Mouse (Mus musculus) liver, postnatal 0 days (tissue): ENCODE measurements around the gene BC030867. TPM values are rescaled to one million over a fixed set of nuclear protein-coding genes. Genes with fewer than 3 reads are reported as not detected.

Experiments used
- ATAC-seq: fragments of 200-750 bp; cut with Nextera tagmentation; 2 replicates; pipeline ENCODE4 v1.8.0; 2017; ENCODE audit warnings: mild to moderate bottlenecking, moderate library complexity
- DNase-seq: peaks from one replicate; pipeline ENCODE4 v3.0.0-alpha.2; 2016
- H3K27ac ChIP-seq: fragments of 300-500 bp; sonication (generic); 2 replicates; pipeline ENCODE4 v1.5.1; 2014; ENCODE audit warnings: antibody characterized with exemption, moderate library complexity, mild to moderate bottlenecking, low read depth
- H3K27me3 ChIP-seq: fragments of 300-500 bp; sonication (generic); 2 replicates; pipeline ENCODE4 v1.6.1; 2014; ENCODE audit warnings: low read length, control low read depth, mixed read lengths; ENCODE audit not compliant: insufficient read depth
- H3K36me3 ChIP-seq: fragments of 300-500 bp; sonication (generic); replicated peaks from 2 replicates; pipeline ENCODE4 v1.6.1; 2014; ENCODE audit warnings: mild to moderate bottlenecking, control low read depth, low read length, moderate library complexity, mixed read lengths; ENCODE audit not compliant: insufficient read depth
- H3K4me1 ChIP-seq: fragments of 300-500 bp; sonication (generic); 2 replicates; pipeline ENCODE4 v1.6.1; 2014; ENCODE audit warnings: antibody characterized with exemption, mild to moderate bottlenecking, control low read depth; ENCODE audit not compliant: insufficient read depth
- H3K4me2 ChIP-seq: fragments of 300-500 bp; sonication (generic); 2 replicates; pipeline ENCODE4 v1.6.1; 2014; ENCODE audit warnings: low read depth, mild to moderate bottlenecking, low read length, moderate library complexity, mixed read lengths
- H3K4me3 ChIP-seq: fragments of 300-500 bp; sonication (generic); 2 replicates; pipeline ENCODE4 v1.5.1; 2014; ENCODE audit warnings: low read depth, low read length
- H3K9ac ChIP-seq: fragments of 300-500 bp; sonication (generic); replicated peaks from 2 replicates; pipeline ENCODE4 v1.6.1; 2014; ENCODE audit warnings: mild to moderate bottlenecking, moderate library complexity
- H3K9me3 ChIP-seq: fragments of 300-500 bp; sonication (generic); 2 replicates; pipeline ENCODE4 v1.6.1; 2016; ENCODE audit warnings: mild to moderate bottlenecking, control low read depth, low read length, mixed read lengths
- CTCF ChIP-seq: sonication (generic); IDR thresholded peaks from 2 replicates; pipeline ENCODE4 v1.5.1; 2016; ENCODE audit warnings: antibody characterized with exemption, low read depth
- EP300 ChIP-seq: IDR thresholded peaks from 2 replicates; pipeline ENCODE4 v1.6.1; 2016; ENCODE audit warnings: antibody characterized with exemption, low read depth, mild to moderate bottlenecking
- WGBS: fragments of 180-500 bp; shearing (Covaris S2); extraction: QIAGEN DNeasy Blood & Tissue Kit; methylation state at CpG from one replicate; pipeline ENCODE4 v1.1.7; 2014; ENCODE audit not compliant: insufficient replicate concordance; 5-methylcytosine and 5-hydroxymethylcytosine counted together
- polyA plus RNA-seq: library from polyadenylated mRNA; unstranded; fragments of >200 nt; fragmentation: Nextera tagmentation; extraction: Ambion mirVana; gene quantifications from 2 replicates; pipeline ENCODE4 v1.2.1, GENCODE M21; 2015

Gene BC030867
- polyA plus RNA-seq, 1 experiment from 2014 or later, result 4.9 TPM

DNA sequence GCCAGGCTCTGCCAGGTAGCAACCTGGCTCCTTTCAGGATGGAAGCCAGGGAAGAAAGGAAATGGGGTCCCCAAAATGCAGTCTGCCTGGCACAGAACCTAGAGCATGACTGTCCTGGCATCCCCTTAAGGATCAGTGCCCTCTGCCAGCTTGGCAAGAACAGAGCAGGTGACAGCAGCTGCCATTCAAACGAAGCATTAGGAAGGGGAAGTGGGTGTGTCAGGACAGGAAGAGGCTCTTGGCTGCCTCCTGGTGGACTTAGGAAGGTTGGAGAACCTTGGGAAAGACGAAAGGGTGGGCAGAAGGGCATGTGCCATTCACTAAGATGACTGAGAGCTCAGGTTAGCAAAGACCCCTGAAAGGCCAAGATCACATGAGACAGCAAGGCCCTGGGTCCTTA, 38.9 kb upstream of the BC030867 start:
- H3K9ac ChIP-seq, result no peak overlapping the region
- peak; percentile 28 for ATAC-seq
- H3K27ac ChIP-seq, result no peak overlapping the region
- peaks cover 49% of the 10 kb centered on the region for H3K4me1 ChIP-seq
- peaks cover 10% of the 10 kb centered on the region for H3K36me3 ChIP-seq
- H3K9me3 ChIP-seq, result no peaks in the 10 kb centered on the region
- 7% methylated on average over 2 of the region's 2 CpGs for WGBS
- no peak overlapping the region for H3K4me2 ChIP-seq
- TF ChIP-seq EP300 (no peak), CTCF (peak; percentile 85)
- no peak overlapping the region for H3K4me3 ChIP-seq
- H3K27me3 ChIP-seq, result no peaks in the 10 kb centered on the region
- peak; percentile 61 for DNase-seq

DNA sequence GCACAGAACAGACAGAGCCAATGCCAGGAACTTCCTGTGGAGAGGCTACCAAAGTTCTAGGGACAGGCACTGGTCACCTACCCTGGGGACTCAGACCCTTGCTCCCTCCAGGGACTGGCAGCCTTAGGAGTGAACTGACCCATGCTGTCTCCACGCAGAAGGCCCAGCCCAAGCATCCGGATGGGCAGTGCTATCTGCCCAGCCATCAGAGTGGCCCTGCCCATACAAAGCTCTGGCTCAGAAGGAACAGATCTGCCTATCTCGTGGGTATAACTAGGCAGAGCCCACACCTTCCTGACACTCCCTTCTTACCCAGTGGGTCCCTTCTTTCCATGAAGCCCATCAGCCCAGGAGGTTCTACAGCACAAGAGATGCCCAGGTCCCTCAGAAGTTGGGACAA, 38.5 kb upstream of the BC030867 start:
- Histone ChIP-seq H3K36me3 (peaks cover 10% of the 10 kb centered on the region; the same call in 1 of the 2 replicates), H3K9ac (no peak overlapping the region), H3K4me2 (no peak overlapping the region), H3K4me3 (no peak overlapping the region), H3K4me1 (peaks cover 53% of the 10 kb centered on the region), H3K27ac (no peak overlapping the region), H3K9me3 (no peaks in the 10 kb centered on the region), H3K27me3 (no peaks in the 10 kb centered on the region)
- no peak for ATAC-seq
- TF ChIP-seq EP300 (no peak), CTCF (no peak)
- 46% methylated on average over 3 of the region's 3 CpGs for WGBS
- DNase-seq, result no peak

DNA sequence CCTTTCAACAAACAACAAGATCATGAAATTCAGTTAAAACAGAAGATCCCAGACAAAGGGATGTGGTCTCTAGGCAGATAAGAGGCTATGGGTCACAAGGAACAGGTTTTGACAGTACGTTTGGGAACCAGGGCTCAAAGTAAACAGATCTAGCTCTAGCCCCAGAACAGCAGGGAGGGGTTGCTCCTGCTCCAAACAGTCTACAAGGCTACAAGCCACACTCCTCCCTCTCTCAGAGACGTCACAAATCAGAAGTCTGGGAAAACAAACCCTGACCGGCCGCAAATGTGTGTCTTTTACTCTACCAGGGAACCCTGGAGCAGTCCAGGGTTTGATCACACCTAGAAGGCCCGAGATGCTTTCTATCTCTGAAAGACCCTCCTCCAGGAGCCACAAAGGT, 37.7 kb upstream of the BC030867 start:
- H3K27ac ChIP-seq, result no peak overlapping the region
- DNase-seq, result no peak
- H3K27me3 ChIP-seq, result no peaks in the 10 kb centered on the region
- TF ChIP-seq EP300 (no peak), CTCF (no peak)
- no peak overlapping the region for H3K4me3 ChIP-seq
- H3K9me3 ChIP-seq, result no peaks in the 10 kb centered on the region
- no peak overlapping the region for H3K4me2 ChIP-seq
- H3K36me3 ChIP-seq, result peaks cover 6% of the 10 kb centered on the region; the same call in 1 of the 2 replicates
- H3K4me1 ChIP-seq, result peaks cover 62% of the 10 kb centered on the region
- 37% methylated on average over 5 of the region's 5 CpGs for WGBS
- ATAC-seq, result no peak
- no peak overlapping the region for H3K9ac ChIP-seq

DNA sequence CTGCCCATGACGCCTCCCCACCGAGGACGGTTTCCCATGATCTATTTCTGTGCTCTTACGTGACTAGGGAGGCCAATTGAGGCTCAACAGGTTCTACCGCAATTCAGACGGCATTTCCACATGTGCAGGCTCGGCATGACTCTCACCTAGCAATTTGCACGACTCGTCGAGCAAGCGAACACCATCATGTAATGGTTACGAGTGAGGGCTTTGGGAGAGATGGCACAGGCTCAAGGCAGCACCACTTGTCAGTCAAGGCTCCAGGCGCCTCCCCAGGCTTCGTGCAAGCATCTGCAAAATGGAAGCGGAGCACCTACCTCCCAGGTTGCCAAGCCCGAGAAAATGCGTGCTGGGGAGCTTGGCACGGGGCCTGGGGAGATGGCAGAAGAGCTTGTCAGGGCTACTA, 36.7 kb upstream of the BC030867 start:
- peaks cover 65% of the 10 kb centered on the region for H3K4me1 ChIP-seq
- H3K27me3 ChIP-seq, result no peaks in the 10 kb centered on the region
- no peak overlapping the region for H3K9ac ChIP-seq
- H3K4me3 ChIP-seq, result no peak overlapping the region
- DNase-seq, result no peak
- no peaks in the 10 kb centered on the region for H3K9me3 ChIP-seq
- no peak overlapping the region for H3K4me2 ChIP-seq
- H3K27ac ChIP-seq, result no peak overlapping the region
- no peak for ATAC-seq
- H3K36me3 ChIP-seq, result peaks cover under 1% of the 10 kb centered on the region; the same call in 1 of the 2 replicates
- 81% methylated on average over 18 of the region's 18 CpGs for WGBS
- TF ChIP-seq CTCF (no peak), EP300 (no peak)

DNA sequence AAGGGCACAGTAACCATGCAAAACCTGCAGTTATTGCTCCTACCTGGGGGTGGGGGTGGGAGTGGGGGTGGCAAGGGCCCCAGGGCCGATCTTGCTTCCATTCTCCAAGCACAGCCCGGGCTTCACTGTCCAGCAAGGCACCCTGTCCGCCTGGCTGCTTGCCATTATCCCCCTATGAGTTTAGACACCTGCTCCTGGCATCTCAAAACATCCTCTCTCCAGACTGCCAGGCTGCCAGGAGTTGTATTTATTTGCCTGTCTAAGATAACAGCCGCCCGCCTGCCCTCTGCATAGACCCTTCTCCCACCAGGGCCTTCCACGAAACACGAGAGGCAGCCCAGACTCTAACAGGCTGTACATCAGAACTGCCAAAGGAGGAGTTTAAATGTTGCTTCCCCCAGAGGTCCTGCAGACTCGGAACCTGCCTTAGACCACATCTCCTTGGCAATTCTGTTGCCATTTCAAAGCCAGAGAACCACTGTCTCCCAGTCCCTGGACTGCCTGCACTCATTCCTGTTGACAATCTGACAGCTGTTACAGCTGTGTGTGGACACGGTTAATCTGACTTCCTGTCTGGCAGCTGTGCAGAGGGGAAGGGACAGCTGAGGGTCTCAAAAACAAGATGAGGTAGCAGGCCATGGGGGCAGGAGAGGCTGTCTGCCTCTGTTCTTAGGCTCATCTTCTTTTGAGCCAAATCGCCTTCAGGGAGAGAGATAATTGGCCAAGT, 34.1 kb upstream of the BC030867 start:
- 51% methylated on average over 10 of the region's 10 CpGs for WGBS
- peak overlapping the region; percentile 87 for H3K27ac ChIP-seq
- DNase-seq (no peak), ATAC-seq (no peak)
- H3K27me3 ChIP-seq, result no peaks in the 10 kb centered on the region
- peaks cover 69% of the 10 kb centered on the region for H3K4me1 ChIP-seq
- no peak for TF ChIP-seq EP300
- no peak for TF ChIP-seq CTCF
- no peaks in the 10 kb centered on the region for H3K9me3 ChIP-seq
- no peaks in the 10 kb centered on the region; the same call in 1 of the 2 replicates for H3K36me3 ChIP-seq
- no peak overlapping the region for H3K4me3 ChIP-seq
- no peak overlapping the region; the same call in 1 of the 2 replicates for H3K9ac ChIP-seq
- no peak overlapping the region for H3K4me2 ChIP-seq

DNA sequence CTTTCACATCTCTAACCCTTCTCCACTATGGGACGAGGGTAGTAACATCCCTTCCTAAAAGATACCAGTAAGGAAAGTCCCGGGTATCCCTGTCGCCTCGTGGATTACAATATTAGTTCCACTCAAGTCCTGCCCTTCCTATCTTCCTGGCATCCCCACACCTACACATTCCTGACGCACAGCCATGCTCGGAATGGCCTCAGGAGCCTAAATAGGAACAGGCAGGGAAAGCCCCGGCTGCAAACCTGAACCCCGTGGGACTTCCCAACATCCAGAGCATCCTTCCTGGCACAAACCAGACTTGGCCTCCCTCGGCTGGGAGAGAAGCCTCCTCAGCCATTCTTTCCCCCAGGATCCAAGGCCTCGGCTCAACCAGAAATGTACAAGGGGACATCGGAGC, 33.2 kb upstream of the BC030867 start:
- DNase-seq (no peak), ATAC-seq (no peak)
- WGBS, result 68% methylated on average over 11 of the region's 11 CpGs
- Histone ChIP-seq H3K27me3 (no peaks in the 10 kb centered on the region), H3K4me1 (peaks cover 70% of the 10 kb centered on the region), H3K27ac (peak overlapping the region; percentile 87), H3K36me3 (no peaks in the 10 kb centered on the region; the same call in 1 of the 2 replicates), H3K4me3 (0 out of 2 replicates have a peak overlapping the region, but pooled peaks have one; percentile 62), H3K4me2 (peak overlapping the region; percentile 80), H3K9ac (peak overlapping the region; percentile 64), H3K9me3 (no peaks in the 10 kb centered on the region)
- no peak for TF ChIP-seq EP300
- TF ChIP-seq CTCF, result no peak
